Mouse (Mus musculus) neural tube, embryonic 14.5 days (tissue): Measurements from ENCODE around the gene Ankrd11. TPM values are rescaled to one million over a fixed set of nuclear protein-coding genes. Genes with fewer than 3 reads are reported as not detected.

ENCODE experiments used
- ATAC-seq: fragments of 200-750 bp; cut with Nextera tagmentation; 2 replicates; pipeline ENCODE4 v1.8.0; 2017; ENCODE audit warnings: low read depth, mild to moderate bottlenecking, moderate TSS enrichment, moderate library complexity
- H3K27ac ChIP-seq: fragments of 300-500 bp; sonication (generic); 2 replicates; pipeline ENCODE4 v1.5.1; 2014; ENCODE audit warnings: low read depth, mild to moderate bottlenecking, control low read depth, low read length, moderate library complexity, mixed read lengths
- H3K27me3 ChIP-seq: fragments of 300-500 bp; sonication (generic); 2 replicates; pipeline ENCODE4 v1.6.1; 2014; ENCODE audit warnings: low read length; ENCODE audit not compliant: control insufficient read depth, insufficient read depth
- H3K36me3 ChIP-seq: fragments of 300-500 bp; sonication (generic); 2 replicates; pipeline ENCODE4 v1.6.1; 2014; ENCODE audit warnings: low read length, mixed read lengths; ENCODE audit not compliant: control insufficient read depth, insufficient read depth
- H3K4me1 ChIP-seq: fragments of 300-500 bp; sonication (generic); 2 replicates; pipeline ENCODE4 v1.6.1; 2014; ENCODE audit warnings: low read length; ENCODE audit not compliant: control insufficient read depth, insufficient read depth
- H3K4me2 ChIP-seq: fragments of 300-500 bp; sonication (generic); 2 replicates; pipeline ENCODE4 v1.6.1; 2014; ENCODE audit warnings: mild to moderate bottlenecking, low read depth, low read length, control low read depth
- H3K4me3 ChIP-seq: fragments of 300-500 bp; sonication (generic); 2 replicates; pipeline ENCODE4 v1.5.1; 2014; ENCODE audit warnings: low read depth, low read length, control low read depth, mixed read lengths
- H3K9ac ChIP-seq: fragments of 300-500 bp; sonication (generic); replicated peaks from 2 replicates; pipeline ENCODE4 v1.6.1; 2014; ENCODE audit warnings: low read depth, mild to moderate bottlenecking, control low read depth, low read length, mixed read lengths
- H3K9me3 ChIP-seq: fragments of 300-500 bp; sonication (generic); 2 replicates; pipeline ENCODE4 v1.6.1; 2016; ENCODE audit warnings: low read length; ENCODE audit not compliant: control insufficient read depth
- WGBS: fragments of 180-500 bp; shearing (Covaris S2); extraction: QIAGEN DNeasy Blood & Tissue Kit; methylation state at CpG from one replicate; pipeline ENCODE4 v1.1.7; 2014; 5-methylcytosine and 5-hydroxymethylcytosine counted together
- polyA plus RNA-seq: library from polyadenylated mRNA; unstranded; fragments of >200 nt; fragmentation: Nextera tagmentation; extraction: Ambion mirVana; gene quantifications from 2 replicates; pipeline ENCODE4 v1.2.1, GENCODE M21; 2014

Gene Ankrd11
- polyA plus RNA-seq, 1 experiment from 2014 or later = 43.8 TPM

- H3K4me1 ChIP-seq = peaks cover 8% of the 10 kb centered on the region
- H3K27me3 ChIP-seq = no peaks in the 10 kb centered on the region
- 88% methylated on average over 3 of the region's 3 CpGs for WGBS
- no peak for ATAC-seq
- H3K27ac ChIP-seq = no peak overlapping the region
- no peaks in the 10 kb centered on the region for H3K36me3 ChIP-seq
- no peak overlapping the region for H3K4me2 ChIP-seq
- no peak overlapping the region for H3K9ac ChIP-seq
- no peaks in the 10 kb centered on the region for H3K9me3 ChIP-seq
- no peak overlapping the region for H3K4me3 ChIP-seq
Observed at GRCm38 (mm10) chr8:122954090-122954799, 87.8 kb downstream of the Ankrd11 start.

GRCm38 (mm10) chr8:122953028-122953427 lies 89.0 kb downstream of the Ankrd11 start:
- Histone ChIP-seq H3K9me3 (no peaks in the 10 kb centered on the region), H3K9ac (no peak overlapping the region), H3K4me2 (no peak overlapping the region), H3K27me3 (no peaks in the 10 kb centered on the region), H3K27ac (no peak overlapping the region), H3K4me3 (no peak overlapping the region), H3K36me3 (no peaks in the 10 kb centered on the region), H3K4me1 (peaks cover 8% of the 10 kb centered on the region)
- 94% methylated on average over 6 of the region's 6 CpGs for WGBS
- ATAC-seq = no peak

- no peaks in the 10 kb centered on the region for H3K27me3 ChIP-seq
- no peaks in the 10 kb centered on the region for H3K9me3 ChIP-seq
- H3K4me3 ChIP-seq = no peak overlapping the region
- no peak overlapping the region for H3K27ac ChIP-seq
- no peak for ATAC-seq
- no peaks in the 10 kb centered on the region for H3K36me3 ChIP-seq
- 92% methylated on average over 5 of the region's 5 CpGs for WGBS
- H3K9ac ChIP-seq = no peak overlapping the region
- peaks cover 8% of the 10 kb centered on the region for H3K4me1 ChIP-seq
- no peak overlapping the region for H3K4me2 ChIP-seq
Observed at GRCm38 (mm10) chr8:122951456-122951855, 90.6 kb downstream of the Ankrd11 start.

- Histone ChIP-seq H3K9me3 (no peaks in the 10 kb centered on the region), H3K27me3 (no peaks in the 10 kb centered on the region), H3K27ac (no peak overlapping the region), H3K36me3 (no peaks in the 10 kb centered on the region), H3K9ac (no peak overlapping the region), H3K4me1 (peaks cover 8% of the 10 kb centered on the region), H3K4me2 (no peak overlapping the region), H3K4me3 (no peak overlapping the region)
- 84% methylated on average over 5 of the region's 5 CpGs for WGBS
- no peak for ATAC-seq
Observed at GRCm38 (mm10) chr8:122949701-122950100, 92.4 kb downstream of the Ankrd11 start.

GRCm38 (mm10) chr8:122945775-122946174 lies 96.3 kb downstream of the Ankrd11 start:
- Histone ChIP-seq H3K27me3 (no peaks in the 10 kb centered on the region), H3K9me3 (no peaks in the 10 kb centered on the region), H3K36me3 (no peaks in the 10 kb centered on the region), H3K4me1 (peaks cover 11% of the 10 kb centered on the region), H3K9ac (no peak overlapping the region), H3K4me3 (no peak overlapping the region), H3K27ac (no peak overlapping the region), H3K4me2 (no peak overlapping the region)
- 82% methylated on average over 2 of the region's 2 CpGs for WGBS
- ATAC-seq = no peak

GRCm38 (mm10) chr8:122942803-122943713 lies 99.0 kb downstream of the Ankrd11 start:
- Histone ChIP-seq H3K9ac (no peak overlapping the region), H3K4me2 (no peak overlapping the region), H3K36me3 (no peaks in the 10 kb centered on the region), H3K27me3 (no peaks in the 10 kb centered on the region), H3K9me3 (no peaks in the 10 kb centered on the region), H3K27ac (no peak overlapping the region), H3K4me1 (peaks cover 9% of the 10 kb centered on the region; the same call in 1 of the 2 replicates), H3K4me3 (no peak overlapping the region)
- 64% methylated on average over 9 of the region's 9 CpGs for WGBS
- ATAC-seq = no peak

- H3K27ac ChIP-seq = 0 out of 2 replicates have a peak overlapping the region, but pooled peaks have one; percentile 10
- WGBS = 51% methylated on average over 4 of the region's 4 CpGs
Observed at GRCm38 (mm10) chr8:122938591-122938990, 103.5 kb downstream of the Ankrd11 start.

GRCm38 (mm10) chr8:122938170-122938569 lies 103.9 kb downstream of the Ankrd11 start:
- no peak overlapping the region for H3K9ac ChIP-seq
- 61% methylated on average over 3 of the region's 3 CpGs for WGBS
- no peaks in the 10 kb centered on the region for H3K36me3 ChIP-seq
- H3K27me3 ChIP-seq = no peaks in the 10 kb centered on the region
- no peak for ATAC-seq
- H3K4me2 ChIP-seq = no peak overlapping the region
- H3K27ac ChIP-seq = no peak overlapping the region; the same call in 1 of the 2 replicates
- no peaks in the 10 kb centered on the region for H3K9me3 ChIP-seq
- H3K4me3 ChIP-seq = no peak overlapping the region
- peaks cover 21% of the 10 kb centered on the region for H3K4me1 ChIP-seq

More at GRCm38 (mm10) chr8:122938591-122938990, 103.5 kb downstream of the Ankrd11 start:
- no peak for ATAC-seq
- Histone ChIP-seq H3K4me3 (no peak overlapping the region), H3K4me2 (no peak overlapping the region), H3K4me1 (peaks cover 21% of the 10 kb centered on the region), H3K9ac (no peak overlapping the region), H3K27me3 (no peaks in the 10 kb centered on the region), H3K36me3 (no peaks in the 10 kb centered on the region), H3K9me3 (no peaks in the 10 kb centered on the region)

- 81% methylated on average over 2 of the region's 2 CpGs for WGBS
- Histone ChIP-seq H3K4me3 (no peak overlapping the region), H3K36me3 (no peaks in the 10 kb centered on the region), H3K4me1 (peaks cover 21% of the 10 kb centered on the region), H3K9ac (no peak overlapping the region), H3K4me2 (no peak overlapping the region), H3K27me3 (no peaks in the 10 kb centered on the region), H3K9me3 (no peaks in the 10 kb centered on the region), H3K27ac (no peak overlapping the region)
- no peak for ATAC-seq
Observed at GRCm38 (mm10) chr8:122937545-122938053, 104.5 kb downstream of the Ankrd11 start.
